8 mouse cellular contexts compared by ENCODE assay signal in the genomic region with DNA sequence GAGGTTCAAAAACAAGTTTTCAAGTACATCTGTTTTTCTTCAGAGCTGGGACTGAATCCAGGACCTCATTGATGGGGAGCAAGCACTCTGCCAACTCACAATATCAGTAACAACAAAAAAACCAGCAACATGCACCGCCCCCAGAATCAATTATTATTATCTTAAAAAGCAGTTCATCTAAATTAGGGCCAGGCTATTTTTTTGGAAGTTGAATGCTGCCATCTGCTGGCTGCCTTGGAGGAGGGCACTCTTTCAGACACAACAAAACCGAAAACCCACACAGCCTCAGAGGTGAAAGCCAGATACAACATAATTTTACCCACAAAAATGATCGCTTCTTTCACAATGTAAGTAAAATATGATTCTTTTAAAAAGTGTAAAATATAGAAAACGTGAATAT.
A peak's percentile ranks its signal among the peaks of the same experiment; 100 is the strongest.
DNase-seq lines count a peak whose midpoint lies in the region; ATAC-seq and TF ChIP-seq lines count a peak whose summit lies in the region.

No protein-coding gene starts in this region.

- H3K4me1 ChIP-seq in intestine, embryonic 14.5 days (replicated peaks; ENCODE audit: control insufficient read depth, insufficient read depth, low read length) = no peaks in the 10 kb centered on the region
- no peaks in the 10 kb centered on the region for H3K4me1 ChIP-seq in intestine, embryonic 16.5 days (ENCODE audit: control insufficient read depth, insufficient read depth, low read length)
- no peaks in the 10 kb centered on the region for H3K4me1 ChIP-seq in kidney, postnatal 0 days (replicated peaks; ENCODE audit: insufficient read depth, low read length)
- no peaks in the 10 kb centered on the region for H3K4me1 ChIP-seq in liver, adult 2 months (ENCODE audit: control insufficient read depth, insufficient read depth, low read length)

- H3K4me2 ChIP-seq in intestine, embryonic 14.5 days (ENCODE audit: low read length) = no peak overlapping the region
- H3K4me2 ChIP-seq in intestine, embryonic 16.5 days (ENCODE audit: low read depth, low read length) = no peak overlapping the region
- H3K4me2 ChIP-seq in kidney, postnatal 0 days (ENCODE audit: low read length) = no peak overlapping the region

- no peaks in the 10 kb centered on the region for H3K9me3 ChIP-seq in intestine, embryonic 14.5 days (ENCODE audit: control insufficient read depth, low read length)
- H3K9me3 ChIP-seq in intestine, embryonic 16.5 days (ENCODE audit: control insufficient read depth, low read length) = no peaks in the 10 kb centered on the region
- H3K9me3 ChIP-seq in kidney, postnatal 0 days (replicated peaks; ENCODE audit: low read length) = no peaks in the 10 kb centered on the region

- no peak overlapping the region for H3K4me3 ChIP-seq in intestine, embryonic 14.5 days (ENCODE audit: low read depth, low read length)
- no peak overlapping the region for H3K4me3 ChIP-seq in intestine, embryonic 16.5 days (ENCODE audit: low read length)
- H3K4me3 ChIP-seq in kidney, postnatal 0 days (replicated peaks; ENCODE audit: low read depth, low read length) = no peak overlapping the region
- no peak overlapping the region for H3K4me3 ChIP-seq in liver, adult 2 months (ENCODE audit: insufficient read depth, low read depth, low read length)

- no peak overlapping the region for H3K9ac ChIP-seq in intestine, embryonic 14.5 days (ENCODE audit: low read length)
- H3K9ac ChIP-seq in intestine, embryonic 16.5 days (ENCODE audit: low read depth, low read length) = no peak overlapping the region
- no peak overlapping the region for H3K9ac ChIP-seq in kidney, postnatal 0 days (ENCODE audit: low read depth, low read length)
- H3K9ac ChIP-seq in liver, adult 2 months (ENCODE audit: low read depth, low read length) = no peak overlapping the region

- no peaks in the 10 kb centered on the region for H3K27me3 ChIP-seq in intestine, embryonic 14.5 days (replicated peaks; ENCODE audit: control insufficient read depth, insufficient read depth, low read length)
- no peaks in the 10 kb centered on the region for H3K27me3 ChIP-seq in intestine, embryonic 16.5 days (replicated peaks; ENCODE audit: control insufficient read depth, insufficient read depth, low read length)
- no peaks in the 10 kb centered on the region for H3K27me3 ChIP-seq in kidney, postnatal 0 days (ENCODE audit: insufficient read depth, low read length)
- H3K27me3 ChIP-seq in liver, adult 2 months (ENCODE audit: control insufficient read depth, insufficient read depth, low read length) = no peaks in the 10 kb centered on the region

- WGBS in intestine, embryonic 14.5 days = 16% methylated on average over 4 of the region's 4 CpGs
- 25% methylated on average over 4 of the region's 4 CpGs for WGBS in intestine, embryonic 16.5 days
- 26% methylated on average over 4 of the region's 4 CpGs for WGBS in kidney, postnatal 0 days
- 16% methylated on average over 4 of the region's 4 CpGs for WGBS in liver, adult 2 months

- peak; percentile 55 for DNase-seq in intestine, embryonic 14.5 days (ENCODE audit: low spot score)
- peak; percentile 75 for DNase-seq in NIH3T3 (ENCODE audit: low read depth)
- peak; percentile 19 for DNase-seq in cerebellum, adult 8-10 months
- DNase-seq in kidney, postnatal 0 days (ENCODE audit: low spot score) = peak; percentile 46
- peak; percentile 19 for DNase-seq in liver, adult 2 months (ENCODE audit: extremely low read depth, low read depth, low spot score)
- peak; percentile 7 for DNase-seq in skeletal muscle tissue, adult 2 months (ENCODE audit: low read depth, low spot score)

- H3K79me2 ChIP-seq in liver, adult 2 months (ENCODE audit: control insufficient read depth, insufficient read depth, low read length) = no peaks in the 10 kb centered on the region

- H3K27ac ChIP-seq in intestine, embryonic 14.5 days (ENCODE audit: low read depth) = no peak overlapping the region
- no peak overlapping the region for H3K27ac ChIP-seq in intestine, embryonic 16.5 days (ENCODE audit: low read length)
- H3K27ac ChIP-seq in kidney, postnatal 0 days = no peak overlapping the region
- H3K27ac ChIP-seq in liver, adult 2 months (replicated peaks; ENCODE audit: insufficient read depth, low read depth, low read length) = no peak overlapping the region

- ATAC-seq in intestine, embryonic 14.5 days (replicated peaks; ENCODE audit: low FRiP score, low TSS enrichment, low read depth) = no peak
- no peak for ATAC-seq in intestine, embryonic 16.5 days
- ATAC-seq in kidney, postnatal 0 days (replicated peaks; ENCODE audit: low FRiP score, low read depth) = no peak
- ATAC-seq in erythroid progenitor cell, adult 5-6 weeks (replicated peaks; ENCODE audit: low FRiP score, poor library complexity, severe bottlenecking) = no peak

- no peak for TF ChIP-seq POLR2A in liver, adult 2 months (IDR thresholded peaks at IDR 0.05; ENCODE audit: extremely low read depth, insufficient read depth, low read length)

- no peaks in the 10 kb centered on the region for H3K36me3 ChIP-seq in intestine, embryonic 14.5 days (ENCODE audit: control insufficient read depth, insufficient read depth, low read length)
- H3K36me3 ChIP-seq in intestine, embryonic 16.5 days (ENCODE audit: control insufficient read depth, insufficient read depth, low read length) = no peaks in the 10 kb centered on the region
- no peaks in the 10 kb centered on the region for H3K36me3 ChIP-seq in kidney, postnatal 0 days (ENCODE audit: insufficient read depth, low read length)
- no peaks in the 10 kb centered on the region for H3K36me3 ChIP-seq in liver, adult 2 months (ENCODE audit: control insufficient read depth, insufficient read depth, low read length)

- peak; percentile 79 for TF ChIP-seq CTCF in kidney, postnatal 0 days (IDR thresholded peaks at IDR 0.05; ENCODE audit: low read depth)
- TF ChIP-seq CTCF in liver, adult 2 months (IDR thresholded peaks at IDR 0.05; ENCODE audit: low read depth, low read length) = peak; percentile 57

Comparison
In these comparisons a context has a peak if more than half of its experiments do, and no peak if none do; other contexts are left out.
1. DNase-seq: peak in every context shown above with its lines; median percentile 75 in NIH3T3; 55 in intestine, embryonic 14.5 days; 46 in kidney, postnatal 0 days; 19 in cerebellum, adult 8-10 months; 19 in liver, adult 2 months; 7 in skeletal muscle tissue, adult 2 months.